Mouse (Mus musculus): ENCODE results near the gene Slc22a3.

The Slc22a3 gene

GRCm38 (mm10) chr17:12466501-12467000, 41.0 kb downstream of the Slc22a3 start:
- DNase-seq, result no peak

- no peak for DNase-seq
Observed at GRCm38 (mm10) chr17:12461168-12461567, 46.3 kb downstream of the Slc22a3 start.

- DNase-seq, result no peak
Observed at GRCm38 (mm10) chr17:12455143-12455790, 52.2 kb downstream of the Slc22a3 start.

- DNase-seq, result no peak
Observed at GRCm38 (mm10) chr17:12453691-12454090, 53.8 kb downstream of the Slc22a3 start.

GRCm38 (mm10) chr17:12452862-12453531, 54.5 kb downstream of the Slc22a3 start:
- peak; percentile 9 for DNase-seq

GRCm38 (mm10) chr17:12451234-12451633, 56.3 kb downstream of the Slc22a3 start:
- DNase-seq, result no peak

- DNase-seq, result no peak
Observed at GRCm38 (mm10) chr17:12444561-12444960, 62.9 kb downstream of the Slc22a3 start.

- no peak for DNase-seq
Observed at GRCm38 (mm10) chr17:12437771-12438170, 69.7 kb downstream of the Slc22a3 start.

GRCm38 (mm10) chr17:12431707-12432106, 75.8 kb downstream of the Slc22a3 start:
- no peak for DNase-seq

- no peak for DNase-seq
Observed at GRCm38 (mm10) chr17:12428369-12428768, 79.1 kb downstream of the Slc22a3 start.

GRCm38 (mm10) chr17:12427156-12427555, 80.3 kb downstream of the Slc22a3 start:
- DNase-seq, result no peak

- DNase-seq, result no peak
Observed at GRCm38 (mm10) chr17:12422143-12422542, 85.4 kb downstream of the Slc22a3 start.

GRCm38 (mm10) chr17:12420886-12421574, 86.5 kb downstream of the Slc22a3 start:
- no peak for DNase-seq

GRCm38 (mm10) chr17:12419491-12420079, 87.9 kb downstream of the Slc22a3 start:
- DNase-seq, result no peak

- peak; percentile 48 for DNase-seq
Observed at GRCm38 (mm10) chr17:12416250-12416895, 91.1 kb downstream of the Slc22a3 start.

GRCm38 (mm10) chr17:12415741-12416140, 91.8 kb downstream of the Slc22a3 start:
- DNase-seq, result no peak

- no peak for DNase-seq
Observed at GRCm38 (mm10) chr17:12415031-12415735, 92.3 kb downstream of the Slc22a3 start.

- DNase-seq, result no peak
Observed at GRCm38 (mm10) chr17:12412891-12413237, 94.6 kb downstream of the Slc22a3 start.

GRCm38 (mm10) chr17:12412181-12412890, 95.2 kb downstream of the Slc22a3 start:
- no peak for DNase-seq

- DNase-seq, result no peak
Observed at GRCm38 (mm10) chr17:12409346-12409944, 98.1 kb downstream of the Slc22a3 start.

- no peak for DNase-seq
Observed at GRCm38 (mm10) chr17:12403420-12403819, 104.1 kb downstream of the Slc22a3 start.

All from cerebellum, adult 11-12 months (tissue).